Mouse (Mus musculus): ENCODE results near the gene Ccdc170. TPM values are rescaled to one million over a fixed set of nuclear protein-coding genes. Genes with fewer than 3 reads are reported as not detected.
A peak's percentile ranks its signal among the peaks of the same experiment; 100 is the strongest.
"Not testable (repeated sequence)": the region's sequence is repeated elsewhere in the genome, so short reads cannot be mapped to it uniquely, and the experiment has no call there.

Gene Ccdc170
- 0.10 TPM in 1 of 2 replicates, not detected in the other for polyA plus RNA-seq (2015; fragmentation: Nextera tagmentation; extraction: Ambion mirVana)

GRCm38 (mm10) chr10:4482355-4482754 is at the start of gene Ccdc170:
TSS of gene Ccdc170 (plus strand) at chr10:4482502.
- Histone ChIP-seq H3K36me3 (no peaks in the 10 kb centered on the region), H3K27ac (no peak within 1 kb of the TSS), H3K4me1 (replicated peaks) (no peaks in the 10 kb centered on the region), H3K9me3 (replicated peaks) (no peaks in the 10 kb centered on the region), H3K27me3 (no peaks in the 10 kb centered on the region), H3K9ac (no peak within 1 kb of the TSS), H3K4me2 (no peak within 1 kb of the TSS), H3K4me3 (no peak within 1 kb of the TSS)
- 45% methylated on average over 11 of the region's 11 CpGs for WGBS
- no peak for ATAC-seq (replicated peaks; ENCODE audit: insufficient number of reproducible peaks, insufficient read depth, low FRiP score, low read depth)

DNA sequence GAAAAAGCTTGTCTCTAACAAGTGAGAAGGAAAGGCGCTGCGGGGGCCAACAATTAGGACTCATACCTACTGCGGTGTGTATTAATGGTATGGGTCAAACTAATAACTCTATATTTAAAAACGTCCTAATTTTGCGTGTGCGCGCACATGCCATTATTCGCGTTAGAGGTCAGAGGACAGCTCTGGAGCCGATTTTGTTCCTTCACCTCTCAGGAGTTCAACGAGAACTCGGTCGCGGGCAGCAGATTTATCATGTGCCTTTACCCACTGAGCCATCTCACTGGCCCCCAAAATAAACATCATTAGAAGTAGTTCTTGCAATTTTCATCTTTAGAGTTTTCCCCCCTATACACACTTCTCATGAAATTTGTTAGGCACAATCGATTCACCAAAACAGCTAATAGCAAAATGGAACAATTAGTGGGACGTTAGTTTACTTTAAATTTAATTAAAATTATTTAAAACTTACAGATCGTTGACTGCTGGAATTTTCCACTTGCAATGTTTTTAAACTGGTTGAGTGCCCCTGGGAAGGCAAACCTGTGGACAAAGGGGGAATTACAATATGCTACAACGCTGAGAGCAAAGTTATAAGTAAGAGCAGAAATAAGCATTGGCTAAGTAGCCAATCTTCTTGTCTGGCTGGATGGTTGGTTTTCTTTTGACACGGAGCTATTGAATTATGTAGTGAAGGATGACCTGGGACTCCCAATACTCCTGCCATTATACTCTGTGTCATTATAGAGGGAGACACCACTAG is 49.1 kb upstream of the Ccdc170 start:
- peaks cover 7% of the 10 kb centered on the region; the same call in 1 of the 2 replicates for H3K36me3 ChIP-seq
- ATAC-seq (replicated peaks; ENCODE audit: insufficient number of reproducible peaks, insufficient read depth, low FRiP score, low read depth): no peak
- H3K4me3 ChIP-seq: peak overlapping the region; percentile 70
- H3K9me3 ChIP-seq (replicated peaks): no peaks in the 10 kb centered on the region
- no peaks in the 10 kb centered on the region for H3K27me3 ChIP-seq
- H3K27ac ChIP-seq: peak overlapping the region; percentile 90
- H3K9ac ChIP-seq: peak overlapping the region; percentile 71
- 9% methylated on average over 19 of the region's 19 CpGs for WGBS
- peak overlapping the region; percentile 56 for H3K4me2 ChIP-seq
- peaks cover 23% of the 10 kb centered on the region for H3K4me1 ChIP-seq (replicated peaks)

DNA sequence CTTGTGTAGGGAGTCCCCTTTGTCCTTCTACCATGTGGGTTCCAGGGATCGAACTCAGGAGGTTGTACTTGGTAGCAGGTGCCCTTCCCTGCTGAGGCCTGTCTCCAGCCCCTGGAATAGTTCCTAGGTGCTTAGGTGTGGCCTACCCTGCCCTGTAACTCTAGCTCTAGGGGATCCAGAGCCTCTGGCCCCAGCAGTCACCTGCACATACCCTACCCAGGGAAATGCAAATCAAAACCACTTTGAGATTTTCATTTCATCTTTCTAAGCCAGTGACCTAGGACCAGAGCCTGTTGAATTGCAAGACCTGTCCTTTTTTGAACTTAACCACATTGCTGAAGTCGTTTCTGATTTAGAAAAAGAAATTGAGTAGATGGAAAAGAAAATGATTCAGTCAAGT is 48.4 kb upstream of the Ccdc170 start:
- not testable (repeated sequence) for H3K36me3 ChIP-seq; H3K4me2 ChIP-seq; H3K9me3 ChIP-seq (replicated peaks); H3K9ac ChIP-seq; H3K27ac ChIP-seq; ATAC-seq (replicated peaks; ENCODE audit: insufficient number of reproducible peaks, insufficient read depth, low FRiP score, low read depth); H3K4me3 ChIP-seq; H3K27me3 ChIP-seq
- WGBS: 75% methylated on average over 2 of the region's 2 CpGs
- peaks cover 23% of the 10 kb centered on the region for H3K4me1 ChIP-seq (replicated peaks)

GRCm38 (mm10) chr10:4435416-4435815 is 46.9 kb upstream of the Ccdc170 start:
- no peak overlapping the region for H3K4me2 ChIP-seq
- no peak overlapping the region for H3K4me3 ChIP-seq
- H3K4me1 ChIP-seq (replicated peaks): peaks cover 14% of the 10 kb centered on the region
- no peaks in the 10 kb centered on the region for H3K9me3 ChIP-seq (replicated peaks)
- no peak for ATAC-seq (replicated peaks; ENCODE audit: insufficient number of reproducible peaks, insufficient read depth, low FRiP score, low read depth)
- no peaks in the 10 kb centered on the region for H3K27me3 ChIP-seq
- 86% methylated on average over 3 of the region's 3 CpGs for WGBS
- peaks cover 21% of the 10 kb centered on the region for H3K36me3 ChIP-seq
- H3K9ac ChIP-seq: no peak overlapping the region
- no peak overlapping the region for H3K27ac ChIP-seq

DNA sequence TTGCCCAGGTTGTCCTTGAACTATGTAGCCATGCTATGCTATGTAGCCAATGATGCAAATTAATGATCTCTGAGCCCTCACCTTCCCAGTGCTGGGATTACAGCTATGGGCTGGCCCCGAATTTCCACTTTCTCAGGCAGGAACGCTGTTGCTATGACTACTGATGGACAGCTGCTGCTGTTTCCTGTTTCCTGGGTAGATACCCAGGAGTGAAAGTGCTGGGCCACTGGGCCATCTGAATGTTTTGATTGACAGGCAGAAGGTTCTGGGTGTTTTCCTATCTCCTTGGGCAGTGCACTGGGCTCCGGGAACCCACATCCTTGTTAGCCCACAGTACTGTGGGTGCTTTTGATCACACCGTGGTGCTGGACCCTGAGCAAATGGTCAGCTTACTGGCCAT is 25.9 kb upstream of the Ccdc170 start:
- no peaks in the 10 kb centered on the region for H3K4me1 ChIP-seq (replicated peaks)
- no peaks in the 10 kb centered on the region for H3K9me3 ChIP-seq (replicated peaks)
- WGBS: 64% methylated on average over 4 of the region's 4 CpGs
- no peak overlapping the region for H3K4me3 ChIP-seq
- no peak overlapping the region for H3K4me2 ChIP-seq
- H3K27me3 ChIP-seq: no peaks in the 10 kb centered on the region
- no peak overlapping the region for H3K27ac ChIP-seq
- peaks cover 23% of the 10 kb centered on the region for H3K36me3 ChIP-seq
- H3K9ac ChIP-seq: no peak overlapping the region
- no peak for ATAC-seq (replicated peaks; ENCODE audit: insufficient number of reproducible peaks, insufficient read depth, low FRiP score, low read depth)

DNA sequence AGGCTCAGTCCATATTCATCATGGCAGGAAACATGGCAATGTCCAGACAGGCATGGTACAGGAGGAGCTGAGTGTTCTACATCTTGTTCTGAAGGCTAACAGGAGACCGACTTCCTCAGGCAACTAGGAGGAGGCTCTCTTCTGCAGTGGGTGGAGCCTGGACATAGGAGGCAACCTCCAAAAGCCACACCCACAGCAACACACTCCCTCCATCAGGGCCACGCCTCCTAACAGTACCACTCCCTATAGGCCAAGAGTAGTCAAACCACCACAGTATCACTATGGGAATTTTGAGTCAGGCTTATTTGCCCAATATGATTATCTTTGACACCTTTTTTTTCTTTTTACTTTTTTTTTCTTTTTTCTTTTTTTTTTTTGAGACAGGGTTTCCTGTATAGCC is 22.1 kb upstream of the Ccdc170 start:
- 86% methylated on average over 2 of the region's 2 CpGs for WGBS
- Histone ChIP-seq H3K4me1 (replicated peaks) (no peaks in the 10 kb centered on the region), H3K27me3 (no peaks in the 10 kb centered on the region), H3K4me2 (no peak overlapping the region), H3K9me3 (replicated peaks) (no peaks in the 10 kb centered on the region), H3K9ac (no peak overlapping the region), H3K27ac (no peak overlapping the region), H3K36me3 (no peaks in the 10 kb centered on the region), H3K4me3 (no peak overlapping the region)
- no peak for ATAC-seq (replicated peaks; ENCODE audit: insufficient number of reproducible peaks, insufficient read depth, low FRiP score, low read depth)

DNA sequence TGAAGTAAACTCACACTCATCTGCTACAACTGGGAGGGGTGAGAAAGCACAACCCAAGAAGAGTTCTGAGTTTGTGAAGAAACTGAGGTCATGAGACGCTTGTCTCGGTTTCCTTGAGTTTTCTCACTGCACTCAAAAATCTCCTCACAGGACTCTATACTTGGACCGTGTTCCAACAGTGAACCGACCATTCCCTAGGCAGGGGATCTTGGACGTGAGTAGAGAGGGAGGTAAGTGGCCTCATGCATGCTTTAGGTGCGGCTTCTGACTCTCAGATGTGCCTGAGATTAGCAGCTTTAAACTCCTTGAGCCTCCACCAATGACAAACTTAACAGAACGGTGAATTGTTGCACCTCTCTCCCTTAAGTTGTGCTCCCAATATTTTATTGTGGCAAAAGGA is 16.5 kb upstream of the Ccdc170 start:
- Histone ChIP-seq H3K4me3 (no peak overlapping the region), H3K4me1 (replicated peaks) (no peaks in the 10 kb centered on the region), H3K9ac (no peak overlapping the region), H3K27me3 (no peaks in the 10 kb centered on the region), H3K36me3 (no peaks in the 10 kb centered on the region), H3K9me3 (replicated peaks) (no peaks in the 10 kb centered on the region), H3K27ac (no peak overlapping the region), H3K4me2 (no peak overlapping the region)
- no peak for ATAC-seq (replicated peaks; ENCODE audit: insufficient number of reproducible peaks, insufficient read depth, low FRiP score, low read depth)
- 69% methylated on average over 7 of the region's 7 CpGs for WGBS

DNA sequence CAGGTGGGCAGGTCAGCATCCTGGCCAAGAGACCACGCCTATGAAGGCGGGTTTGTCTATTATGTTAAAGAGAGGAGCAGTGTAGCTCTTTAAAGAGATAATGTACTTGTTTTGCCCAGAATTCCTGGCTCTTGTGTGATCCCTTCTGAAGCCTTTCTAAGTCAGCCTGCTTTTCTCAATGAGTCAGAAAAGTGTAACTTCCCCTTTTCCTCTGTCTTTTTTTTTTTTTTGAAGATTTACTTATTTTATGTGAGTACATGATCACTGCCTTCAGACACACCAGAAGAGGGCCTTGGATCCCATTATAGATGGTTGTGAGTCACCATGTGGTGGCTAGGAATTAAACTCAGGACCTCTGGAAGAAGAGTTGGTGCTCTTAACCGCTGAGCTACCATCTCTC is 12.9 kb upstream of the Ccdc170 start:
- no peak overlapping the region for H3K27ac ChIP-seq
- no peak for ATAC-seq (replicated peaks; ENCODE audit: insufficient number of reproducible peaks, insufficient read depth, low FRiP score, low read depth)
- H3K27me3 ChIP-seq: no peaks in the 10 kb centered on the region
- H3K9ac ChIP-seq: no peak overlapping the region
- 0 out of 2 replicates have a peak, but pooled peaks cover 2% of the 10 kb centered on the region for H3K4me1 ChIP-seq (replicated peaks)
- H3K9me3 ChIP-seq (replicated peaks): no peaks in the 10 kb centered on the region
- no peak overlapping the region for H3K4me3 ChIP-seq
- H3K36me3 ChIP-seq: no peaks in the 10 kb centered on the region
- no peak overlapping the region for H3K4me2 ChIP-seq
- 78% methylated on average over 3 of the region's 3 CpGs for WGBS

- no peak overlapping the region for H3K27ac ChIP-seq
- H3K36me3 ChIP-seq: no peaks in the 10 kb centered on the region
- ATAC-seq (replicated peaks; ENCODE audit: insufficient number of reproducible peaks, insufficient read depth, low FRiP score, low read depth): peak; percentile 77
- H3K4me2 ChIP-seq: peak overlapping the region; percentile 10
- no peaks in the 10 kb centered on the region for H3K27me3 ChIP-seq
- no peak overlapping the region for H3K9ac ChIP-seq
- 0 out of 2 replicates have a peak, but pooled peaks cover 2% of the 10 kb centered on the region for H3K4me1 ChIP-seq (replicated peaks)
- H3K9me3 ChIP-seq (replicated peaks): no peaks in the 10 kb centered on the region
- H3K4me3 ChIP-seq: no peak overlapping the region
- 38% methylated on average over 11 of the region's 11 CpGs for WGBS
Observed at GRCm38 (mm10) chr10:4473591-4473993, 8.7 kb upstream of the Ccdc170 start.

DNA sequence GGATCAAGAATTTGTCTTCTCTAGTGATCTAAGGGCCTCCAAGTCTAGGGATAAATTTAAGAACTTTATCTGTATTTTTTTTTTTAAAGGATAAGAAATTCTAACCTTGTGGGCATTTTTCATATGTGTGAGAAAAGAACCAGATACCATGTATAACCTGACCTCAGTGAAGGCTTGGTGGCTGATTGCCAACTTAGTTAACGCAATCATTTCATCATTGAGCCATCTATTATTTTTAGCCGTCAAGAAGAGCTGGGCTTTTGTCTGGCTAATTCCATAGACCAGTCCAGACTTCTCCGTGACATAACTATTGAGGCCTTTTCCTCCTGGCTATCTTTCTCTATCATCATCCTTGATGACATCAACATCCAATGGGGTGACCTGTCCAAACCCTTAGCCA is 6.9 kb upstream of the Ccdc170 start:
- no peaks in the 10 kb centered on the region for H3K27me3 ChIP-seq
- no peak for ATAC-seq (replicated peaks; ENCODE audit: insufficient number of reproducible peaks, insufficient read depth, low FRiP score, low read depth)
- H3K9ac ChIP-seq: no peak overlapping the region
- H3K27ac ChIP-seq: no peak overlapping the region
- WGBS: 78% methylated on average over 3 of the region's 3 CpGs
- H3K36me3 ChIP-seq: no peaks in the 10 kb centered on the region
- no peak overlapping the region for H3K4me3 ChIP-seq
- no peak overlapping the region for H3K4me2 ChIP-seq
- no peaks in the 10 kb centered on the region for H3K9me3 ChIP-seq (replicated peaks)
- 0 out of 2 replicates have a peak, but pooled peaks cover 2% of the 10 kb centered on the region for H3K4me1 ChIP-seq (replicated peaks)

- no peaks in the 10 kb centered on the region for H3K27me3 ChIP-seq
- no peaks in the 10 kb centered on the region for H3K36me3 ChIP-seq
- 0 out of 2 replicates have a peak, but pooled peaks cover 2% of the 10 kb centered on the region for H3K4me1 ChIP-seq (replicated peaks)
- no peak overlapping the region for H3K4me2 ChIP-seq
- no peak overlapping the region for H3K27ac ChIP-seq
- ATAC-seq (replicated peaks; ENCODE audit: insufficient number of reproducible peaks, insufficient read depth, low FRiP score, low read depth): no peak
- no peaks in the 10 kb centered on the region for H3K9me3 ChIP-seq (replicated peaks)
- 69% methylated on average over 5 of the region's 5 CpGs for WGBS
- no peak overlapping the region for H3K4me3 ChIP-seq
- no peak overlapping the region for H3K9ac ChIP-seq
Observed at GRCm38 (mm10) chr10:4476604-4477003, 5.7 kb upstream of the Ccdc170 start.

DNA sequence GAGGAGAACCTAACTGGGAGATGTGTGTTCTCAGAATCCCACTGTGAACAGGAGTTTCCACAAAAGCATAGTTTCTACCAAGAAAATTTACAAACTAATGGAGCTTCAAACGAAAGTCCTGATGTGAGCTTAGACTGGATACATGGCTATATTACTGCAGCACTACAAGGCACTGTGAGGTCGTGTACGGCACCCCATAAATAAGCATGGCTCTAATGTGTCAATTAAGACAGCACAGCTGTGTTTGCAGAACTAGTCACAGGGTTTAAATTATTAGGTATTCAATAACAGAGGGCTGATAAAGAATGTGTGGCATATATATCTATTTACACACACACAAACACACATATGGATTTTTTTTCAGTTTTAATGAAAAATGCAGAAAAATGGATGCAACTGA is 1.4 kb upstream of the Ccdc170 start:
- H3K27me3 ChIP-seq: no peaks in the 10 kb centered on the region
- H3K4me1 ChIP-seq (replicated peaks): no peaks in the 10 kb centered on the region
- H3K9ac ChIP-seq: no peak overlapping the region
- H3K27ac ChIP-seq: no peak overlapping the region
- no peak overlapping the region for H3K4me3 ChIP-seq
- H3K36me3 ChIP-seq: no peaks in the 10 kb centered on the region
- WGBS: 78% methylated on average over 3 of the region's 3 CpGs
- ATAC-seq (replicated peaks; ENCODE audit: insufficient number of reproducible peaks, insufficient read depth, low FRiP score, low read depth): no peak
- no peak overlapping the region for H3K4me2 ChIP-seq
- H3K9me3 ChIP-seq (replicated peaks): no peaks in the 10 kb centered on the region
